Mouse (Mus musculus) C2C12 (cell line): ENCODE data around the gene Cdk10.

Source experiments
- CEBPB ChIP-seq: IDR thresholded peaks from one replicate; pipeline ENCODE4 v1.6.1; 2011; ENCODE audit warnings: low read depth, mild to moderate bottlenecking, control low read depth, moderate library complexity
- CTCF ChIP-seq: IDR thresholded peaks from one replicate; pipeline ENCODE4 v1.5.1; 2011; ENCODE audit not compliant: control insufficient read depth, insufficient read depth, insufficient read length
- MAX ChIP-seq: IDR thresholded peaks from one replicate; pipeline ENCODE4 v1.6.1; 2011; ENCODE audit warnings: mild to moderate bottlenecking, control low read depth
- MYOD1 ChIP-seq: IDR thresholded peaks from one replicate; pipeline ENCODE4 v1.6.1; 2011; ENCODE audit warnings: low read depth; ENCODE audit not compliant: control insufficient read depth, insufficient read length
- MYOG ChIP-seq: IDR thresholded peaks from one replicate; pipeline ENCODE4 v1.6.1; 2011; ENCODE audit not compliant: control insufficient read depth, insufficient read length; ENCODE audit errors: extremely low read depth
- USF1 ChIP-seq: IDR thresholded peaks from one replicate; pipeline ENCODE4 v1.6.1; 2011; ENCODE audit warnings: low read depth, mild to moderate bottlenecking, control low read depth, moderate library complexity

- no peak for TF ChIP-seq CTCF
- no peak for TF ChIP-seq MAX
- no peak for TF ChIP-seq CEBPB
- no peak for TF ChIP-seq MYOG
- no peak for TF ChIP-seq USF1
- no peak for TF ChIP-seq MYOD1
These were observed 20.9 kb downstream of the Cdk10 start for GRCm38 (mm10) chr8:123245543-123245942.
